Mouse (Mus musculus) lung, postnatal 0 days (tissue): ENCODE measurements at regions not wholly inside any gene's neighbourhood (a gene's known extent, or its start where the extent isn't known, plus 50 kb on each side); places are given as distances from the start of the nearest gene placed in this dataset.

Experiments used
- CTCF ChIP-seq: IDR thresholded peaks from 2 replicates; pipeline ENCODE4 v1.5.1; 2016; ENCODE audit warnings: antibody characterized with exemption, mild to moderate bottlenecking
- EP300 ChIP-seq: IDR thresholded peaks from 2 replicates; pipeline ENCODE4 v1.6.1; 2016; ENCODE audit warnings: antibody characterized with exemption, mild to moderate bottlenecking, control low read depth

- TF ChIP-seq CTCF, result no peak
- TF ChIP-seq EP300, result no peak
Observed at GRCm38 (mm10) chr1:156999947-157000346, 60.5 kb upstream of the Ralgps2 start.
